Mouse (Mus musculus) 416B (cell line): ENCODE data around the gene Tmod4.
A peak's percentile ranks its signal among the peaks of the same experiment; 100 is the strongest.

Experiments used
- DNase-seq: peaks from one replicate; pipeline ENCODE4 v3.0.0; 2011; ENCODE audit warnings: low read depth

Tmod4 gene

DNA sequence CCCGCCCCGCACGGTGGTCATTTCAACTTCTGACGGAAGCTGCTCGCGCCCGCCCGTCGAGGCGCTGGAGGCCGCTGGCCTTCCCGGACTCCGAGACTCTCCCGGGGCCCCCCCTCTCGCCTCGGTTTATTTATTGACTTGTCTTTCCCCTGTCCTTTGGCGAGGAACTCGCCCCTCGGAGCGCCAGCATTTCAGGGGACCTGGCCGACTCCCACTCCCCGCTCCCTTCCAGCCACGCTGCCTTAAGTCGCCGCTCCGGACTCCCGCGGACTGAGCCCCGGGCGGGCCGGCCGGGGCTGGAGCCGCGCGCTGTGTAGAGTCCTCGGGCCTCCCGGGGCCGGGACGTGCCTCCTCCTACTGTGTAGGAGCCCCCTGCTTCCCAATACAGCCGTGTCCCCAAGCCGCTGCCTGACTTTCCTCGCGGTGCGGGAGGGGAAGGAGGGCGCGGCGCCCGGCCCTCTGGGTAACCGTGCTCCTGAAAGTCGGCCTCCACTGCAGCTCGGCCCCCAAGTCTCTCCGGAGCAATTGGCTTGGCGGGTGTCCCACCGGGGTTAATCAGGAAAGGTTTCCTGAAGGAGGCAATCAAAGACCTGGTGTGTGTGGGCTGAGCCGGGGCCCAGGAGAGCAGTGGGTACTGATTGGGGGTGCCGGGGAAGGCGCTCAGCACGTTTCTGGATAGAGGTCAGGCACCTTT, 49.1 kb downstream of the Tmod4 start:
- DNase-seq = no peak

DNA sequence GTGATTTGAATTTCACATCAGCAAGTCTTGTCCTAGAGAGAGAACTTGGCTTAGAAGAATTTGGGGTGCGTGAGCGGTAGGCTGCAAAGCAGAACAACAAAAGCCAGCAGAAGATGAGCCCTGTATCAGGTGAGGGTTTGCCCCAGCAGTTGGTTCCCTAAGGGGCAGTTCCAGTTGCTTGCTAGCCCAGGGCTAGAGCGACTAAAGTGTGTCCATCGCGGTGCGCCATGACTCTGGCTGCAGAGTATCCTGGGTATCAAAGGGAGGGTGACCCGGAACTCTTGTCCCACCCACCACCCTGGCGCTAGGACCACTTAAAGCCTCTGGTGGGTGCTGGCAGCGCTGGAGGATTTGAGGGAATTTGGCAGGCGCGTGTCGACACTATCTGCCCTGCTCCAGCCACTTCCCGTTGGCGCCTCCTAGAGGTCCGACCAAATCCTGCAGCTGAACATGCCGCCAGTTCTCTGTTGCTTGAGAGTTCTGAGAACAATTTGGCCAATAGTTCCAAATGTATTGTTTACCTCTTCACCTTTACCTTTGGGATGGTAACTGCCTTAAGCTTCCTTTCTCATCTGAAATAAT, 49.8 kb downstream of the Tmod4 start:
- DNase-seq = peak; percentile 73

DNA sequence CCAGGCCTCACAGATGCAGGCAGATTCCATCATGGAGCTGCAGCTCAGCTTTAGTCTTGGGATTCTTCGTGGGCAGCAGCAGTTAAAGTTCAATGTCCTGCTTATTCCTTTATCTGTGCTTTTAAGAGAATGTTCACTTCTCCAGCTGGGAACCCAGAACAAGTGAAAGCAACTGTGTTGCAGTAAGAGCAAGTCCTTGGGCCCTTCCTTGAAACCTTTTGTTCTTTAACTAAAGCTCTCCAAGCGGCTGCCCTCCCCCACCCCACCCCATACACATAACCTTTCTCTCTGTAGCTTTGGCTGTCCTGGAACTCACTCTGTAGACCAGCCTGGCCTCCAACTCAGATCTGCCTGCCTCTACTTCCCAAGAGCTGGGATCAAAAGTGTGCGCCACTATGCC, 52.2 kb downstream of the Tmod4 start:
- no peak for DNase-seq

DNA sequence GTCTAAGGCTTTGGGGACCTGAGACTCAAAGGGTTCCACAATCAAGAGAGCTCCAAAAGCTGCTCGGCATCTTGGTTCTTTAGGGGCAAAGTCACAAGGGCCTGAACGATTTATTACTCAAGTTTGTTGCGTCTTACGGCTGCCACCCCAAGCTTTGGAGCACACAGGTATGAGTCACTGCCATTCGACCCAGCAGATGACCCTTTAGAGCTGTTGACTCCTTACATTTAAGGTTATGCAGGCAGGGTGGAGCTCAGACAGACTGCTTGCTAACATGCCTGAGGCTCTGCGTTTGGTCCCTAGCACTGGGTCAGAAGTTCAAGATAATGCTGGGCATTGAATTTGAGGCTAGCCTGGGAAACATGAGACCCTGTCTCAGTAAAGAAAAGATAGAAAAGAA, 53.3 kb downstream of the Tmod4 start:
- peak; percentile 26 for DNase-seq
